Mouse (Mus musculus) cerebellum, postnatal 25 days (tissue): ENCODE measurements at regions not wholly inside any gene's neighbourhood (a gene's known extent, or its start where the extent isn't known, plus 50 kb on each side); places are given as distances from the start of the nearest gene placed in this dataset.
A peak's percentile ranks its signal among the peaks of the same experiment; 100 is the strongest.

Source experiments
- DNase-seq, 2 experiments: peaks; one replicate each; pipeline ENCODE4 v3.0.0; 2021; ENCODE audit warnings: mixed read lengths in 2 of 2

DNA sequence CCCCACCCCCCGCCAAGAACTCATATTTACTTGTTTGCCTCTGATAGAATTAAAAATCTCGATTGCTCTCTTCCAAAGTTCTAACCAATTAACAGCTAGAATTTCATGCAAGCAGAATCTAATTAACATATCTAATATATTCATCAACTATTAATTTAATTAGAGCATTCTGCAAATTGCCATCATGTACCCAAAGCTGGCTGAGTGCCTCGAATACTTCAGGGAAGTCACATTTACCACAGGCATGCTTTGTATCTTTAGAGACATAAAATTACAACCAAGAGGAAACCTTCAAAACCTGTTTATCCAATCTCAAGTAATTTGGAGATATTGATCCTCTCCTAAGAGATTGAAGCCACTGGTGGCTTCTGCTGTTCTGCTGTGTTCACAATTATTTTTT lies 401.6 kb upstream of the Nmur2 start:
- no peak for DNase-seq

GRCm38 (mm10) chr11:56441071-56441470 lies 400.3 kb upstream of the Nmur2 start:
- peak in 1 of 2 experiments; percentile 5 for DNase-seq

- DNase-seq, result no peak
Measured at GRCm38 (mm10) chr11:56431089-56431488, 390.3 kb upstream of the Nmur2 start.

DNA sequence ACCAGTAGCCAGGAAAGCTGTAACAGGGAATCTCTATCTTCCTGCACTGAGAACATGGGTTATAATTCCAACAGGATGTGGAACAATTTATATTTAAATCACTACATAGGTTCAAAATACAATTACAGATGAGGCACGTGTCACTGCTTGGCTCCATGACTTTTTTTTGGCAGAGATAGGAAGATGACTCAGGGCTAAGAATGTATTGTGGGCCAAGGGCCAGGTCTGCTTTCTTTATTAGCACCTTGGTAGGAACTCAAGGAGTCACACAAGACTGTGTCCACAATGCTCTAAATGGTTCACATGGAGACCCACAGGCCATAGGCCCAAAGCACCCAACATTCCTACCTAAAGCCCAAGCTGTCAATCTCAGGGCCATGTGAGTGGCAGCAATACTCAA lies 344.0 kb upstream of the Nmur2 start:
- DNase-seq, result no peak

DNA sequence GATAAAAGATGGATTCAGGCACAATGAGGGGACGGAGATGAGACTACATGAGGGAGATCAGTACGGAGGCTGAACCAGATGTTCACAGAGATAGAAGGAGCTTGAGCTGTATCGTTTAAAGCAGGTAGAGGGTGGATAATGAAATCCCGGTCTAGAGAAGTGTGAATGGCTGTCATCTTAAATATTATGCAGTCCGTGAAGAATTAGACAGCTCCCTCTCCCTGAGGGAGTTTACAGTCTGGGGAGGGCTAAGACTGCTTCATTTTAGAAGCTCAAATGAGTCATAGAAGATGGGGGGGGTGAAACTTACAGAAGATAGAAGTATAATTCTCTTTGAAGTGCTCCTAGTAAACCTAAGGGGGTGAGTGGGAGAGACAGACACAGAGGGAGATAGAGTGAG lies 336.7 kb upstream of the Nmur2 start:
- DNase-seq, result no peak

GRCm38 (mm10) chr11:56374329-56374728 lies 333.5 kb upstream of the Nmur2 start:
- DNase-seq, result no peak

DNA sequence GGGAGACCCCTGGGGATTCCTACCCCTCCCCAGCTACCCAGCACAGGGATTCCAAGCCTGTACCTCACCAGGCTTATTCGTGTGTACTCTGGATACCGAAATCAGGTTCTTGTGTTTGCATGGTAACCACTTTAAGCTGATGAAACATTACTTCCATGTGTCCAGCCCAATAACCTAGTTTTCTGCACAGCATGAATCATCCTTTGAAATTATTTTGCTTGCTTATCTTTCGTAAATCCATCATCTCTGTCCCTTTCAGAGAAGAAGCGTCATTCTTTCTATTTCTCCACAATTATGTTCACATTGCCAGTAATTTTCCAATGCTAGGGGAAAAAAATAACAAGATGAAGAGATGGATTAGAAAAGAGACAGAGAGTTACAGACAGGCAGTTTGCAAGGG lies 332.8 kb upstream of the Nmur2 start:
- DNase-seq, result no peak

GRCm38 (mm10) chr11:56357690-56358089 lies 316.9 kb upstream of the Nmur2 start:
- DNase-seq, result no peak

- DNase-seq, result no peak
Measured at GRCm38 (mm10) chr11:56351798-56352366, 311.1 kb upstream of the Nmur2 start.

DNA sequence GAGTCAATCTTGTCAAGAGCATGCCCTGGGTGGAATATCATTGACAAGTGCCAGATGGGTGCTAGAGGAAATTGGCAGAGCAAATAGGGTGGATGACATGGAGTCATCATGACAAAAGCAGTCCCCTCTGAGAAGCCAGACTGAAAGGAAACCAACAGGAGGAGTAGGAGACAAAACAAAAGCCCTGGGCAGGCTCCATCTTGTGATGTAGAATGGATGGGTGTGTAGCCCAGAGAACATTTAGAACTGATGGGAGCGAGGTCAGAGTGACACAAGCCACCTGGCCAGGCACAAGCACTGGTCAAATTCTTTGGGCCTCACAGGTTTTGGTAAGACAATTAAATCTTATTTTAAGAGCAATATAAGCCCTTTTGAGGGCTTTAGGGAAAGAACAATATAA lies 310.4 kb upstream of the Nmur2 start:
- no peak for DNase-seq

DNA sequence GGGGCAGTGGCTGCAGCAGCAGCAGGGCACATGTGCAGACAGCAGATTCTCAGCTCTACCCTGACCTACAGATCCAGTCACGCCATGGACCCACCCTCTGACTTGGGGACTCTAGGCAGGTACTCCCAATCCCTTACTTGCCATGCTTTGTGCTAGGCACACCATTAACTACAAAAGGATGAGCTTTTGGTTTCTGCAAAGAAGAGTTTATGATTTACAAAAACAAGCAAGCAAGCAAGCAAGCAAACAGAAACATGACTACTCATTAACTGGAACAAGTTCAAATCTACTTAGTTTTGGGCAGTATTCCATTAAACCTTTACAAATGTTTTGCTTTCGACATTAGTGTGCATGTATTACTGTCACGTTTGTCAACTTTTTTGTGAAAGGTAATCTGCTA lies 309.0 kb upstream of the Nmur2 start:
- no peak for DNase-seq

- no peak for DNase-seq
Measured at GRCm38 (mm10) chr11:56348408-56348807, 307.6 kb upstream of the Nmur2 start.

DNA sequence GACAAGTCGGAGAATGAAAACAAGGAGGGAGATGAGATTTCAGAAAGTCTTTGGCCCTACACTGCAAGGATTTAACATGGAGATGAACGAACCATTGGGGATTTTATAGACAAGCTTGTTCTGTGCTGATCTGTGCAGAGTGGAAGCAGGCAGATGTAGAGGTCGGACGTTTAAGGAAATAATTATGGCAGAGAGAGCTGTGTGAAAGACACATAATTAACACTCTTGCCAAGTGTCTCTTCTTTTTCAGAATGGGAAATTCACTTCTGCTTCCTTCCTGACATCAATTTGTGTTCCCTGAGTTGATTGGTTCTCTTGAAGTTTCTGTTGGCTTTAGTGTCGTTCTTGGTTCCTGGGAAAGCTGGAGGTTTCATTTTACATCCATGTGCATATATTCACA lies 302.3 kb upstream of the Nmur2 start:
- DNase-seq, result no peak

DNA sequence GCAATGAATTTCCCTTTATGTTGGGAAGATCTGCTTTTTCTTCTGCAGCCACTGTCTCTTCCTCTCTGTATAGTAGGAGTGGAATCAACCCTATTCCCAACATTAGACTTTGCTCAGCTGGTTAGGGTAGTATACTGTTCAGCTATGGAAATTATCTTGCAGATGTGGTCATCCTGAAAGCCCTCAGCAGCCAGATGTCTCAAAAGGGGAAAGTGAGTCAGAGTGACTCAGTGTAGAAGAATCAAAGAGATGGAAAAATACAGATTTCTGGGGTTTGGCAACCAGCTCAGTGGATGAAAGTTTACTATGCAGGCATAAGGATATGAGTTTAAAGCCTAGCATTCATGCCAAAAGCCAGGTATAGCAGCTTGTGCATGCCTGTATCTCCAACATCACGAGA lies 300.9 kb upstream of the Nmur2 start:
- no peak for DNase-seq

GRCm38 (mm10) chr11:56341040-56341439 lies 300.2 kb upstream of the Nmur2 start:
- DNase-seq, result no peak

DNA sequence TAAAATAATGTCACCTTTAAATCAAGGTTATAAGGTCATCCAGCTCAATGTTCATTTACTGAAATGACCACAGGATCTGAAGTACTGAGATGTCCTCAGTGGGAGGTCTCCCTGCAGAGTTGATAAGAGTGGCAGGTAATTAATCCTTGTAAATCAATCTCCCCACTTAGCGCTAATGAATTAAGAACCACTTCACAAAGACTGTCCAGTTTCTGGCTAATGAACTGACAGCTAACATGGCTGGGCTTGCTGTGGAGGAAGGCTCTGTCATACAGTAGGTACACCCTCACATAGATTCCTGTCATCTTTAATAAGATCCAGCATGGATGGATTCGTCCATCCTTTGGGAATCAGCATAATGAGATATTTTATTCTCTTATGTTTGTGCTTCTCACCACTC lies 297.7 kb upstream of the Nmur2 start:
- no peak for DNase-seq

DNA sequence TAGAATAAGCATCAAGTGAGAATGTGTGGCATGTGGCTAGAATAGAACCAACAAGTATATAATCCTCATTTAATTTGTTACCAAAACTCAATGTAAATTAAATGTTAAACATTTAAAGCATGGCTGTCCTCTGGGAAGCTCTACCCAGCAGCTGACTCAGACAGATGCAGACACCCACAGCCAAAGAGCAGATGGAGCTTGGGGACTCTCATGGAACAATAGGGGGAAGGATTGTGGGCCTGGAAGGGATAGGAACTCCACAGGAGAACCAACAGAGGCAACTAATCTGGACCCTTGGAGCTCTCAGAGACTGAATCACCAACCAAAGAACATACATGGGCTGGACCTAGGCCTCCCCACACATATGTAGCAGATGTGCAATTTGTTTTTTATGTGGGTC lies 295.1 kb upstream of the Nmur2 start:
- DNase-seq, result no peak

DNA sequence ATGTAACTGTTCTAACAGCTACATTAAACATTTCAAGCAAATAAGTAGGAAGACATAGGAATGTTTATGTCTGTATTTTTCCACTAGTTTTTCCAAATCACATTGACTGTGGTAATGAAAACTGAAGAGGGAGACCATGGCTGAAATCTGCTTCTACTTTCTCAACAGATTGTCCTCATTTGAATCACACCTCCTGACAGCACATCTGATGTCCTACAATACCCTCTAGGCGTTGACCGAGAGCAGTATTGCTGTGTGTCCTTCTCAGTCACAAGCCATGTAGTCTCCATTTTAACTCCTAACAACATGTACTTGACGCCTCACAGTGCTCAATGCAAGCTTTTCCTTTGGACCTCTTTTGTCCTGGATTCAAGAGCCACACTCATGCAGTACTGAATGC lies 279.5 kb upstream of the Nmur2 start:
- no peak for DNase-seq

DNA sequence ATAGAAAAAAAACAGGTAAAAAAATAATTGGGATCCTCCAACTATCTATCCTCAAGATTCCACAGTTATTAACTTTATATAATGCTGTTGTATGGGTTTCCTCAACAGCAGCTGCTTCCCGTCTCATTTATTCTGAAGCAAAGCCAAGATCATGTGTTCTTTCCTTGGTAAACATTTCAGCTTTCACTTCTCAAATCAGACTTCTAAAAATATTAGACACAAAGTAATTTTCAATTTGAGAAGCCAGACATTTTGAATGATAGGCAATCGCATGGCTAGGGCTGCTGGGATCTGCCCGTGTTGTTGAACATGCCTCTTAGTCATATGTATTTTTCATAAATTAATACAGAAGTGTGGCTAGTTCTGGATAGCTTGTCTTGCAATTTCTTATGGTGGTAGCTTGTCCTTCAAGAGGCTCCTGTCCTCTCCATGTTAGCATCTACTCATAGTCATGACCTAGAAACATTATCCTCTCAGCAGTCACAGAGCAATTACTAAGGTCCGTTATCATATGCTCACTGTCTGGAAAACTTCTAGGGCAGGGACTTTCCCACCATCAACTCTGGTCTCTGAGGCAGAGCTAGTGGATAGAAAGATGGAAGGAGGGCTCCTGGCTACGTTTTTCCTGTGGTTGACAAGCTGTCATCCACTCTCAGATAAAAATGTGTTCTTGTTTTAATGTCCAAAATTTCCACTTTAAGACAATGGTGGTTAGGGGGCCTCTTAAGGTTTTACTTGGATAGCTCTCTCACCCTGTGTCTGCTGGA lies 274.6 kb upstream of the Nmur2 start:
- no peak for DNase-seq

DNA sequence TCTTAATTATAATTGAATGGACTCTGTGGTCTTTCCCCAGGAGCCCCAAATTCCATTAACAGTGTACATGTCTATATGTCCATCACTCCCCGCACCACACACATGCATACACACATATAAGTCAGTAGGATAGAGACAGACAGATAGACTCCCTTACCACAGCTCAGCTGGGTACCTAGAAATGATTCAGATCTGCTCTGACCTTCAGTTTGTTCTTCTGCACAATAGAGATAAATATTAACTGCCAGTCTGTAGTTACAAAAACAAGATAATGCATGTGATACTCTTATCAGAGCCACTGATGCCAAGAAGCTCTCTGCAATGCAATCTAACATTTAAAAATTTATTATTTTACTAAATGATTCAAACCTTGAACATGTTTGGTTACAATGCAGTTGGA lies 268.7 kb upstream of the Nmur2 start:
- DNase-seq, result no peak

DNA sequence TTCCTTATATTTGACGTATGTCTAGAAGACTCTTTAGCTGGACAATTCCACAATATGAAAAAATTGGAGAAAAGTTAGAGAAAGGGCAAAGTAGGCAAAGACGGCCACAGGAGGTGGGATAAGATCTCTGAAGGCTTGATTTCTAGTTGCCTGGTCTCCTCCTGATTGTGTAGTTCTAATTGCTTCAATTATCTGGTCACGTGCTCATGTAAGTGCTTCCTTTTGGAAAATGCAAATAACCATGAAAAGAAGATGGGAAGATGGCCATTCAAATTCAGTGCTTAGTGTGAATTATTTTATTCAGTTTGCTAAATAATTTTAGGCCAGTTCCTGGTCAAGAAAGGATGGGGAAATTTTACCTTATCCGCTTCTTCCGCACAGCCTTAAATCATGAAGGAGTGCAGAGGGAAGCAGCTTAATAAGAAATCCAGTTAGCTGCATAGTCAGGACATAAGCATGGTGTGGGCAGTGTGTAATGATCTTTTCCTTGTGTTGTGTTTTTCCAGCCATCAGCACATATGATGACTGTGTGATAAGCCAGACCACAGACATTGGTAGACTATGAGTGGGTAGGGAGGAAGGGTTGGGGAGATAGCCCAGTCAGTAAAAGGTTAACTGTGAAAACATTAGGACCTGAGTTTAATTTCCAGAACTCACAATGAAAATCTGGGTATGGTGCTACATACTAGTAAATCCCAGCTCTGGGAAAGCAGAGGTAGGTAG lies 267.7 kb upstream of the Nmur2 start:
- no peak for DNase-seq

- DNase-seq, result no peak
Measured at GRCm38 (mm10) chr11:56307051-56307450, 266.2 kb upstream of the Nmur2 start.

DNA sequence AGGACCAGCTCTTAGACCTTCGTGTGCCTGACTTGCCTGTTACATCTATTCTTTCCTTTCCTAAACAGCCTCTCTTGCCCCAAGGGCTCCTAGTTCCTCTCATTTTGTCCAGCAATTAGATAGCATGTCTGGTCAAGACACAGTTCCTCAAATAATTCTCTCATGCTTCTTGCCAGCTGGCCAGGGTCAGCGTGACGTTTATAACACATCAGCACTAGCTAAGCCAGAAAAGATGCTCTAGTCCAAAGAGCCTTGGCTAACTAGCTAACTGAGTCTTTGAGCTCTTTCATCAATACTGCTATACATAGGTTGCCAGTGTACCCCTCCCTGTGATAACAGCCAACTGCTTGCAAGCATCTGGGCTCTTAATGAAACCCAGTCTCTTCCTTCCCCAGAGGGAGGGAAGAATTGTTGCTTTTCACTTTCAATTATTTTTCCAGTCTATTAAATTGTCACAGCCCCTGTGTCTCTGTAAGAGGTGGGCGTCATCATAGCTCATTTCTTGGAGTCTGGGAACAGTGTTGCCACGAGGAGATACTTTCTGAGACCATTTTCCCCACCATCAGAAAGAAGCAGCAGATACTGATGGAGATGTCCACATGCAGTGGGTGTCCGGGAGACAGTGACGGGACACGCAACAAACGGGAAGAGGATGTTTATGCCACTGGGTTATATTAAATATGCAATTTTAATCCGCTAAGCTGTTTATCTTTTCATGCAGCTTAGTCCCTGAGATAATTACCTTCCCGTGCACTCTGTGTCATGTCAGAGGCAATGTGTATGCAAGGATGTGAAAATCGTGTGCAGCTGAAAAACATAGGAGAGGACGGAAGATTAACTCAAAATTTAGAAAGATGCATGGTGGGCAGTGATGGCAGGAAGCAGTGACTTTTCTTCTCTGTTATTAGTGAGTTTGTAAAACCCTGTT lies 250.1 kb upstream of the Nmur2 start:
- no peak for DNase-seq
